Mouse (Mus musculus) midbrain, embryonic 15.5 days (tissue): ENCODE data around the gene Gimap4. TPM values are rescaled to one million over a fixed set of nuclear protein-coding genes. Genes with fewer than 3 reads are reported as not detected.
A peak's percentile ranks its signal among the peaks of the same experiment; 100 is the strongest.

ENCODE experiments used
- ATAC-seq: fragments of 200-750 bp; cut with Nextera tagmentation; replicated peaks from 2 replicates; pipeline ENCODE4 v1.8.0; 2017; ENCODE audit warnings: moderate TSS enrichment
- H3K27ac ChIP-seq: fragments of 300-500 bp; sonication (generic); 2 replicates; pipeline ENCODE4 v1.5.1; 2015; ENCODE audit warnings: mild to moderate bottlenecking, inconsistent platforms
- H3K27me3 ChIP-seq: fragments of 300-500 bp; sonication (generic); replicated peaks from 2 replicates; pipeline ENCODE4 v1.6.1; 2015; ENCODE audit warnings: inconsistent platforms
- H3K36me3 ChIP-seq: fragments of 300-500 bp; sonication (generic); replicated peaks from 2 replicates; pipeline ENCODE4 v1.6.1; 2015; ENCODE audit warnings: inconsistent platforms
- H3K4me1 ChIP-seq: fragments of 300-500 bp; sonication (generic); 2 replicates; pipeline ENCODE4 v1.6.1; 2015; ENCODE audit warnings: inconsistent platforms
- H3K4me2 ChIP-seq: fragments of 300-500 bp; sonication (generic); 2 replicates; pipeline ENCODE4 v1.6.1; 2015; ENCODE audit warnings: inconsistent platforms, mild to moderate bottlenecking, moderate library complexity
- H3K4me3 ChIP-seq: fragments of 300-500 bp; sonication (generic); 2 replicates; pipeline ENCODE4 v1.5.1; 2015; ENCODE audit warnings: mild to moderate bottlenecking, inconsistent platforms
- H3K9ac ChIP-seq: fragments of 300-500 bp; sonication (generic); 2 replicates; pipeline ENCODE4 v1.6.1; 2015; ENCODE audit warnings: mild to moderate bottlenecking, inconsistent platforms
- H3K9me3 ChIP-seq: fragments of 300-500 bp; sonication (generic); 2 replicates; pipeline ENCODE4 v1.6.1; 2016; ENCODE audit warnings: inconsistent platforms
- WGBS: fragments of 180-500 bp; shearing (Covaris S2); methylation state at CpG from one replicate; pipeline ENCODE4 v1.1.7; 2015; ENCODE audit warnings: mixed read lengths; 5-methylcytosine and 5-hydroxymethylcytosine counted together
- polyA plus RNA-seq: library from polyadenylated mRNA; unstranded; fragments of >200 nt; fragmentation: Nextera tagmentation; extraction: Ambion mirVana; gene quantifications from 2 replicates; pipeline ENCODE4 v1.2.1, GENCODE M21; 2015

The Gimap4 gene
- 0.68 and 1.5 TPM in 2 replicates for polyA plus RNA-seq

GRCm38 (mm10) chr6:48684319-48684718, at the start of gene Gimap4:
Gene Gimap4, plus strand, starts transcription at chr6:48684549.
- H3K27me3 ChIP-seq = no peaks in the 10 kb centered on the region
- H3K4me1 ChIP-seq = no peaks in the 10 kb centered on the region
- H3K9me3 ChIP-seq = no peaks in the 10 kb centered on the region
- no peaks in the 10 kb centered on the region for H3K36me3 ChIP-seq
- 74% methylated on average over 5 of the region's 5 CpGs for WGBS
- H3K4me3 ChIP-seq = no peak within 1 kb of the TSS
- no peak for ATAC-seq
- no peak within 1 kb of the TSS for H3K9ac ChIP-seq
- H3K4me2 ChIP-seq = no peak within 1 kb of the TSS
- no peak within 1 kb of the TSS for H3K27ac ChIP-seq

- Histone ChIP-seq H3K4me2 (no peak overlapping the region), H3K4me3 (no peak overlapping the region), H3K4me1 (no peaks in the 10 kb centered on the region), H3K36me3 (no peaks in the 10 kb centered on the region), H3K9me3 (no peaks in the 10 kb centered on the region), H3K27me3 (no peaks in the 10 kb centered on the region), H3K27ac (no peak overlapping the region), H3K9ac (no peak overlapping the region)
- ATAC-seq = no peak
- 90% methylated on average over 2 of the region's 2 CpGs for WGBS
These were observed 49.2 kb upstream of the Gimap4 start for GRCm38 (mm10) chr6:48635105-48635504.

- no peak for ATAC-seq
- H3K4me2 ChIP-seq = no peak overlapping the region
- H3K36me3 ChIP-seq = no peaks in the 10 kb centered on the region
- no peaks in the 10 kb centered on the region for H3K9me3 ChIP-seq
- H3K9ac ChIP-seq = no peak overlapping the region
- H3K27ac ChIP-seq = no peak overlapping the region
- no peaks in the 10 kb centered on the region for H3K4me1 ChIP-seq
- 53% methylated on average over 6 of the region's 6 CpGs for WGBS
- no peak overlapping the region for H3K4me3 ChIP-seq
- H3K27me3 ChIP-seq = no peaks in the 10 kb centered on the region
These were observed 47.8 kb upstream of the Gimap4 start for GRCm38 (mm10) chr6:48636515-48636914.

- H3K4me2 ChIP-seq = no peak overlapping the region
- H3K9me3 ChIP-seq = no peaks in the 10 kb centered on the region
- no peak overlapping the region for H3K4me3 ChIP-seq
- no peak overlapping the region for H3K27ac ChIP-seq
- no peak overlapping the region for H3K9ac ChIP-seq
- 67% methylated on average over 6 of the region's 6 CpGs for WGBS
- no peaks in the 10 kb centered on the region for H3K4me1 ChIP-seq
- ATAC-seq = no peak
- H3K27me3 ChIP-seq = no peaks in the 10 kb centered on the region
- H3K36me3 ChIP-seq = no peaks in the 10 kb centered on the region
These were observed 46.4 kb upstream of the Gimap4 start for GRCm38 (mm10) chr6:48637811-48638500.

- no peak overlapping the region for H3K9ac ChIP-seq
These were observed 45.8 kb upstream of the Gimap4 start for GRCm38 (mm10) chr6:48638553-48638952.

GRCm38 (mm10) chr6:48641391-48641790, 43.0 kb upstream of the Gimap4 start:
- Histone ChIP-seq H3K9me3 (no peaks in the 10 kb centered on the region), H3K27me3 (no peaks in the 10 kb centered on the region), H3K36me3 (no peaks in the 10 kb centered on the region), H3K4me2 (no peak overlapping the region), H3K4me3 (no peak overlapping the region), H3K4me1 (no peaks in the 10 kb centered on the region), H3K9ac (no peak overlapping the region), H3K27ac (no peak overlapping the region)
- ATAC-seq = no peak
- WGBS = 80% methylated on average over 6 of the region's 6 CpGs

More at GRCm38 (mm10) chr6:48638553-48638952, 45.8 kb upstream of the Gimap4 start:
- H3K27me3 ChIP-seq = no peaks in the 10 kb centered on the region
- H3K4me2 ChIP-seq = no peak overlapping the region
- no peaks in the 10 kb centered on the region for H3K36me3 ChIP-seq
- H3K4me3 ChIP-seq = no peak overlapping the region
- no peak for ATAC-seq
- no peaks in the 10 kb centered on the region for H3K9me3 ChIP-seq
- H3K4me1 ChIP-seq = no peaks in the 10 kb centered on the region
- H3K27ac ChIP-seq = no peak overlapping the region
- 81% methylated on average over 2 of the region's 2 CpGs for WGBS

- no peak overlapping the region for H3K9ac ChIP-seq
- WGBS = 22% methylated on average over 4 of the region's 4 CpGs
- H3K4me3 ChIP-seq = no peak overlapping the region
- no peaks in the 10 kb centered on the region for H3K27me3 ChIP-seq
- no peaks in the 10 kb centered on the region for H3K4me1 ChIP-seq
- no peak overlapping the region for H3K4me2 ChIP-seq
- no peak overlapping the region for H3K27ac ChIP-seq
- no peaks in the 10 kb centered on the region for H3K9me3 ChIP-seq
- H3K36me3 ChIP-seq = no peaks in the 10 kb centered on the region
- peak; percentile 42; the same call in 1 of the 2 replicates for ATAC-seq
These were observed 41.5 kb upstream of the Gimap4 start for GRCm38 (mm10) chr6:48642764-48643292.

- no peaks in the 10 kb centered on the region for H3K36me3 ChIP-seq
- ATAC-seq = 0 out of 2 replicates have a peak, but pooled peaks have one; percentile 33
- H3K9ac ChIP-seq = no peak overlapping the region
- H3K4me1 ChIP-seq = no peaks in the 10 kb centered on the region
- WGBS = 14% methylated on average over 12 of the region's 12 CpGs
- H3K9me3 ChIP-seq = no peaks in the 10 kb centered on the region
- H3K27ac ChIP-seq = no peak overlapping the region
- no peak overlapping the region for H3K4me3 ChIP-seq
- no peaks in the 10 kb centered on the region for H3K27me3 ChIP-seq
- H3K4me2 ChIP-seq = no peak overlapping the region
These were observed 38.6 kb upstream of the Gimap4 start for GRCm38 (mm10) chr6:48645660-48646308.

GRCm38 (mm10) chr6:48646309-48646690, 38.0 kb upstream of the Gimap4 start:
- WGBS = 85% methylated on average over 4 of the region's 4 CpGs
- no peak overlapping the region for H3K4me3 ChIP-seq
- ATAC-seq = no peak
- no peaks in the 10 kb centered on the region for H3K4me1 ChIP-seq
- no peak overlapping the region for H3K4me2 ChIP-seq
- no peaks in the 10 kb centered on the region for H3K36me3 ChIP-seq
- no peak overlapping the region for H3K27ac ChIP-seq
- no peaks in the 10 kb centered on the region for H3K9me3 ChIP-seq
- no peaks in the 10 kb centered on the region for H3K27me3 ChIP-seq
- H3K9ac ChIP-seq = no peak overlapping the region

- WGBS = 41% methylated on average over 3 of the region's 3 CpGs
- no peak for ATAC-seq
- H3K27me3 ChIP-seq = no peaks in the 10 kb centered on the region
- H3K9ac ChIP-seq = no peak within 1 kb of the TSS
- H3K9me3 ChIP-seq = no peaks in the 10 kb centered on the region
- H3K4me1 ChIP-seq = no peaks in the 10 kb centered on the region
- H3K36me3 ChIP-seq = no peaks in the 10 kb centered on the region
- no peak within 1 kb of the TSS for H3K4me2 ChIP-seq
- no peak within 1 kb of the TSS for H3K27ac ChIP-seq
- H3K4me3 ChIP-seq = no peak within 1 kb of the TSS
These were observed 37.4 kb upstream of the Gimap4 start, which contains the start of gene Gimap8 for GRCm38 (mm10) chr6:48646995-48647394. Gene Gimap8, plus strand, starts transcription at chr6:48647234.

- no peak for ATAC-seq
- no peaks in the 10 kb centered on the region for H3K4me1 ChIP-seq
- 92% methylated on average over 2 of the region's 2 CpGs for WGBS
- H3K4me3 ChIP-seq = no peak overlapping the region
- H3K27me3 ChIP-seq = no peaks in the 10 kb centered on the region
- H3K27ac ChIP-seq = no peak overlapping the region
- no peak overlapping the region for H3K9ac ChIP-seq
- no peaks in the 10 kb centered on the region for H3K9me3 ChIP-seq
- H3K4me2 ChIP-seq = no peak overlapping the region
- H3K36me3 ChIP-seq = no peaks in the 10 kb centered on the region
These were observed 36.7 kb upstream of the Gimap4 start for GRCm38 (mm10) chr6:48647611-48648010.

- WGBS = 78% methylated on average over 4 of the region's 4 CpGs
- Histone ChIP-seq H3K4me2 (no peak overlapping the region), H3K9ac (no peak overlapping the region), H3K4me1 (no peaks in the 10 kb centered on the region), H3K9me3 (no peaks in the 10 kb centered on the region), H3K27me3 (no peaks in the 10 kb centered on the region), H3K27ac (no peak overlapping the region), H3K36me3 (no peaks in the 10 kb centered on the region), H3K4me3 (no peak overlapping the region)
- no peak for ATAC-seq
These were observed 35.6 kb upstream of the Gimap4 start for GRCm38 (mm10) chr6:48648779-48649178.
